Mouse (Mus musculus) limb, embryonic 12.5 days (tissue): ENCODE data around the gene Sorcs3. TPM values are rescaled to one million over a fixed set of nuclear protein-coding genes. Genes with fewer than 3 reads are reported as not detected.

Experiments
- ATAC-seq: fragments of 200-750 bp; cut with Nextera tagmentation; 2 replicates; pipeline ENCODE4 v1.8.0; 2017; ENCODE audit warnings: low read depth, moderate TSS enrichment; ENCODE audit not compliant: insufficient number of reproducible peaks, insufficient read depth, low FRiP score, low TSS enrichment
- H3K27ac ChIP-seq: fragments of 300-500 bp; sonication (generic); 2 replicates; pipeline ENCODE4 v1.5.1; 2016; ENCODE audit warnings: mild to moderate bottlenecking, moderate library complexity
- H3K27me3 ChIP-seq: fragments of 300-500 bp; sonication (generic); 2 replicates; pipeline ENCODE4 v1.6.1; 2016; ENCODE audit warnings: mild to moderate bottlenecking, moderate library complexity
- H3K36me3 ChIP-seq: fragments of 300-500 bp; sonication (generic); 2 replicates; pipeline ENCODE4 v1.6.1; 2016; ENCODE audit warnings: mild to moderate bottlenecking, moderate library complexity
- H3K4me1 ChIP-seq: fragments of 300-500 bp; sonication (generic); replicated peaks from 2 replicates; pipeline ENCODE4 v1.6.1; 2016
- H3K4me2 ChIP-seq: fragments of 300-500 bp; sonication (generic); 2 replicates; pipeline ENCODE4 v1.6.1; 2016; ENCODE audit warnings: mild to moderate bottlenecking, moderate library complexity
- H3K4me3 ChIP-seq: fragments of 300-500 bp; sonication (generic); replicated peaks from 2 replicates; pipeline ENCODE4 v1.5.1; 2016; ENCODE audit warnings: mild to moderate bottlenecking
- H3K9ac ChIP-seq: fragments of 300-500 bp; sonication (generic); replicated peaks from 2 replicates; pipeline ENCODE4 v1.6.1; 2016; ENCODE audit warnings: mild to moderate bottlenecking, moderate library complexity
- H3K9me3 ChIP-seq: fragments of 300-500 bp; sonication (generic); 2 replicates; pipeline ENCODE4 v1.6.1; 2016; ENCODE audit warnings: mild to moderate bottlenecking, moderate library complexity
- WGBS: fragments of 180-500 bp; shearing (Covaris S2); methylation state at CpG from one replicate; pipeline ENCODE4 v1.1.7; 2016; 5-methylcytosine and 5-hydroxymethylcytosine counted together
- polyA plus RNA-seq: library from polyadenylated mRNA; unstranded; fragments of >200 nt; fragmentation: Nextera tagmentation; extraction: Ambion mirVana; gene quantifications from 2 replicates; pipeline ENCODE4 v1.2.1, GENCODE M21; 2016

Sorcs3 gene
- polyA plus RNA-seq, 1 experiment from 2014 or later: 1.7 TPM

DNA sequence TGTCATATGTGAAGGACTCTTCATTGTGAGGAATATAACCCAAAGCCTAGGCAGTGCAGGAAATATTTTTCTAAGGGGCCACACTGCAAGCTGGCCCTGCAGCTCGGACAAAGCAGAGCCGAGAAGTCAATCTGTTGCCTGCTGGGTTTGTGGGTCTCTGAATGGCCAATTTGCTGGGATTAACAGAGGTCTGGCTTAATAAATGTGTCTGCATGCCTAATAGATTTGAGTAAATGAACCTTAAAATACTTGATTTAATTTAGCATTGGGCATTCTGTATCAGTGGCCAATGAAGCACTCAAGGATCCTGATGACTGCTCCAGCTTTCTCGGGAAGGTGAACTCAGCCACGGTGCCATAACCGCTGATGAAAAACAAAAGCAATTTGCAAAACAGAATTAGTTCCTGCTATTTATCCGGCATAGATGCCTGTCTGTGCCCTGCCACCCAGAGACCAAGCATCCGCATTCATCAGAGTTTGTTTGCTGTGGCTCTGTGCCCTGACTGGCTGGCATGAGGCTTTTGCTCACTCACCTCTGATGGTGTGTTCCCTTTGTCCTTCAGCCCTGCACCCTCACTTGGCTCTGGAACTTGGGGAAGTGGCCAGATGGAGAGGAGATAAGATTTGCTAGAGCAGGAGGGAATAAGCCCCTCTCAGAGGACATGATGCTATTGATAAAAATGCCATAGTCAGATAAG is 576.3 kb downstream of the Sorcs3 start:
- no peaks in the 10 kb centered on the region for H3K27me3 ChIP-seq
- whole genome bisulfite sequencing: 56% methylated on average over 7 of the region's 7 CpGs
- peak; percentile 68; the same call in 1 of the 2 replicates for ATAC-seq
- H3K9me3 ChIP-seq: no peaks in the 10 kb centered on the region
- no peak overlapping the region for H3K4me3 ChIP-seq
- no peak overlapping the region for H3K9ac ChIP-seq
- H3K4me2 ChIP-seq: no peak overlapping the region
- H3K36me3 ChIP-seq: no peaks in the 10 kb centered on the region
- peak overlapping the region; percentile 72 for H3K27ac ChIP-seq
- H3K4me1 ChIP-seq: no peaks in the 10 kb centered on the region; the same call in 1 of the 2 replicates

DNA sequence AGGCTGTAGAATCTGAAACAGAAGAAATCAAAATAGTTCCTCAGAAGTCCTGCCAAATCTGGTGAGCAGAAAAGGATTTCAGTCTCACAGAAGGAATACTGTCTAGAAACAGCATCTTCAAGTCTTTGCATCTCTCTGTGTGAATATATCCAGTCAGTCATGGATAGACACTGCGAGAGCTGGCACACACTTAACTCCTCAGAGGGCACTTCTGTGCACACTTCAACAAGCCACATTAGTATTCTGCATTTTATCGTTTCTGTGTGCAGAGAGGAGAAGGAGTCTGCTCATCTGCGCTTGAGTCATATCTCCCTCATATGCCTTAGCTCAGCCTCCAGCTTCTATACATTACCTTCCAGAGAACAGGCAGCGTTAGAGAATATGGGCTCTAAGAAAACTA is 581.4 kb downstream of the Sorcs3 start:
- Histone ChIP-seq H3K27ac (no peak overlapping the region), H3K27me3 (no peaks in the 10 kb centered on the region), H3K9ac (no peak overlapping the region), H3K4me2 (no peak overlapping the region), H3K9me3 (no peaks in the 10 kb centered on the region), H3K36me3 (no peaks in the 10 kb centered on the region), H3K4me3 (no peak overlapping the region), H3K4me1 (no peaks in the 10 kb centered on the region; the same call in 1 of the 2 replicates)
- 89% methylated on average over 4 of the region's 4 CpGs for WGBS
- no peak for ATAC-seq

DNA sequence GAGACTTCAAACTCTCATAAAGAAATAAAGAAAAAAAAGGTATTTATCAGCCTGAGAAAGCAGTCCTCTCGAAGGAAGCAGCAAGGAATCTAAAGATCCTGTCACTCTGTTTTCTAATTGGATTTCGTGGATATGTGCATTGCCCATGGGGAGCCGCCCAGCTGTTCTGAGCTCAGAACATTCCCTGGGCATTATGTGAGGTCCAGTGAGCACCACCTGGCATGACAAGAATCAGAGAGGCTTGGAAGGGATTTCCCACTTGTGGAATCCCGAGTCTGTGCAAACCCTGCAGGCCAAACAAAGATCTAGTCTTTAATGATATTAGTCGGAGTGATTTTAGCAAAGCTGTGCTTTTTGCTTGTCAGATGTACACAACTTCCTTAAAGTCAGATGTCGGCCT is 598.7 kb downstream of the Sorcs3 start:
- 73% methylated on average over 6 of the region's 6 CpGs for WGBS
- no peaks in the 10 kb centered on the region for H3K4me1 ChIP-seq
- no peaks in the 10 kb centered on the region for H3K36me3 ChIP-seq
- no peak overlapping the region for H3K9ac ChIP-seq
- no peak overlapping the region for H3K4me3 ChIP-seq
- H3K27me3 ChIP-seq: no peaks in the 10 kb centered on the region
- no peak for ATAC-seq
- H3K9me3 ChIP-seq: no peaks in the 10 kb centered on the region
- no peak overlapping the region for H3K27ac ChIP-seq
- no peak overlapping the region for H3K4me2 ChIP-seq

DNA sequence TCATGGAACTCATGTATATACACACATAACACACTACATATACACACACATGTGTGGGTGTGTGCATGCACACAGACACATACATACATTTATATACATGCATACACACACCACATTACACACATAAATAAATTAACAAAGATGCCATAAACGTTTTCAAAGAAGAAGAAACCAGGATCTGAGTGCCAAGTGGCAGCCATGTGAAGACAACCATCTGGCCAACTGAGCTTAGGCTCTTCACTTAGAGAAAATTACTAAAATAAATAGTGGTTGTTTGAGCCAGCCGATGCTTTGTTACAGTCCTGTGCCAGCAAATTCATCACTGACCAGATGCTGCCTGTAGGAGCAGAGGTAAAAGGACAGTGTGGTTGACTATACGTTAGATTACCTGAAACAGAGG is 605.7 kb downstream of the Sorcs3 start:
- H3K4me1 ChIP-seq: no peaks in the 10 kb centered on the region
- WGBS: 68% methylated on average over 3 of the region's 3 CpGs

DNA sequence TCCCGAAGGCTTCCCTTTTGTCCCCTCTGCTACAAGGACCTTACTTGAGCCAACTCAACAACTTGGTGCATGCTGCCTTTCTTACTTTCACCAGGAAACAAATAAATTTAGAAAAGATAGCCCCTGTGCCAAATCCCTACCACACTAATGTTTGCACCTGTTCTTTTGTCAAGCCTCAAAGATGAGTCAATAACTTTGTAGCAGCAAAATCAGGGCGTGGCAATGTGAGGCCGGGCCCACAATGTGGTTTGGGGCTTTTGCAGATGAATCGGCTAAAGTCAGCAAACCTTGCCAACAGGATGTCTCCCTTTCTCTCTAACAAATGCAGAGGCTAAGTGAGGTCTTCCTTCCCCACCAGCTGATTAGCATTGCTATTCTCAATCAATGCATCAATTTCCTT is 608.0 kb downstream of the Sorcs3 start:
- H3K4me2 ChIP-seq: no peak overlapping the region
- no peak overlapping the region for H3K27ac ChIP-seq
- no peaks in the 10 kb centered on the region for H3K4me1 ChIP-seq
- H3K36me3 ChIP-seq: no peaks in the 10 kb centered on the region
- ATAC-seq: no peak
- H3K27me3 ChIP-seq: no peaks in the 10 kb centered on the region
- no peak overlapping the region for H3K9ac ChIP-seq
- H3K4me3 ChIP-seq: no peak overlapping the region
- WGBS: 95% methylated on average over 4 of the region's 4 CpGs
- no peaks in the 10 kb centered on the region for H3K9me3 ChIP-seq

More for the DNA sequence above, 605.7 kb downstream of the Sorcs3 start:
- Histone ChIP-seq H3K9me3 (no peaks in the 10 kb centered on the region), H3K27ac (no peak overlapping the region), H3K4me2 (no peak overlapping the region), H3K27me3 (no peaks in the 10 kb centered on the region), H3K9ac (no peak overlapping the region), H3K36me3 (no peaks in the 10 kb centered on the region), H3K4me3 (no peak overlapping the region)
- ATAC-seq: no peak

DNA sequence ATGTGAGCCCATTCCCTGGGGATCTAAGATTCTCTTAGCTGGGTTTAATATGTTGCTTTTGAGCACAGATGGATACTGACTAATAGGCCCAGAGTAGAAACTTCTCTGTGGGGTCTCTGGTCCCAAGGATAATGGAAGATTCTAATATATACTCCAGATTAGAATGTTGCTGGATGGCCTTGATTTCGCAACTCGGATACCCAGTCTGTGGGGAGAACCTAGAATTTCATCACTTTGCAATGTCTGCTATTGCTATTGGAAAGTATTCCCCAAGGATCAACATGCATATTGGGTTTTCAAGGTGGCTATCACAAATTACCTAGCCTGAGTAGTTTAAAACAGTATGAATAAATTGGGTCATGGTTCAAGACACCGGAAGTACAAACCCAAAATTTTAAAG is 609.2 kb downstream of the Sorcs3 start:
- H3K4me3 ChIP-seq: no peak overlapping the region
- no peak overlapping the region for H3K4me2 ChIP-seq
- no peak overlapping the region for H3K9ac ChIP-seq
- no peaks in the 10 kb centered on the region for H3K4me1 ChIP-seq
- H3K36me3 ChIP-seq: no peaks in the 10 kb centered on the region
- no peaks in the 10 kb centered on the region for H3K27me3 ChIP-seq
- 95% methylated on average over 3 of the region's 3 CpGs for WGBS
- no peak overlapping the region for H3K27ac ChIP-seq
- no peak for ATAC-seq
- H3K9me3 ChIP-seq: no peaks in the 10 kb centered on the region

DNA sequence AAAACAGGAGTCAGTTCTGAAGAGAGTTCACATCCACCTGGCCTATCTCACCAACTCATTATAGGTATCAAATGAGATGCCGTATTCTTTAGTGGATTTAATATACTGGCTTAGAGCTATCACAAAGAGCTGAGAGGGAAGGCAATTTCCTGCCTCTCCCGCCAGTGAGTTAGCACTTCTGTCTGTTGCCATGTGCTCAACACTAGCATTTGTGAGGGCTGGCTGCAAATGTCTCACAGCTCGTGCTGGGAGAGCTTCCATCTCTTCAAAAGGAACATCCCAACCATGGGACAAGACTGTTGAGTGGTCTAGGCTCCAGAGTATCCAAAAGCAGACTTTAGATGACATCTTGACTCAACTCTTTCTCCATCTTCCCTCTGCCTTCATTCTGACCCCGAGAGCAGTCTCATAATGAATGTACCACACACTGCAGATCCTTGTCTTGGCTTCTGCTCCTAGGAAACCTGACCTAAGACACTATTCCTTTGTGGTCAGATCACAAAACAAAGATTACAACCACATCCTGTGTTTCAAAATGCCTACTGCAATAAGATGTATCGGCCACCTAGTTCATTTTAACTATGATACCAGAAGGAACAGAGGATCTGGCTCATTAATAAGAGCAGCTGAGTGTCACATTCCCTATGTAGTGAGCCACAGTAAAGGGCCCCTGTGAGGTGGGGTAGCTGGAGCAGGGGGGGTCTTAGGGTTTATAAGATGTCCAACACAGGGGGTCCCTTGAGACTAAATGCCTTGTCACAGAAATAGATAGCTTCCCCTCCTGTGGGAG is 614.9 kb downstream of the Sorcs3 start:
- Histone ChIP-seq H3K4me2 (no peak overlapping the region), H3K36me3 (no peaks in the 10 kb centered on the region), H3K27me3 (no peaks in the 10 kb centered on the region), H3K27ac (no peak overlapping the region), H3K9me3 (no peaks in the 10 kb centered on the region), H3K9ac (no peak overlapping the region), H3K4me1 (no peaks in the 10 kb centered on the region), H3K4me3 (no peak overlapping the region)
- 61% methylated on average over 5 of the region's 5 CpGs for WGBS
- no peak for ATAC-seq

DNA sequence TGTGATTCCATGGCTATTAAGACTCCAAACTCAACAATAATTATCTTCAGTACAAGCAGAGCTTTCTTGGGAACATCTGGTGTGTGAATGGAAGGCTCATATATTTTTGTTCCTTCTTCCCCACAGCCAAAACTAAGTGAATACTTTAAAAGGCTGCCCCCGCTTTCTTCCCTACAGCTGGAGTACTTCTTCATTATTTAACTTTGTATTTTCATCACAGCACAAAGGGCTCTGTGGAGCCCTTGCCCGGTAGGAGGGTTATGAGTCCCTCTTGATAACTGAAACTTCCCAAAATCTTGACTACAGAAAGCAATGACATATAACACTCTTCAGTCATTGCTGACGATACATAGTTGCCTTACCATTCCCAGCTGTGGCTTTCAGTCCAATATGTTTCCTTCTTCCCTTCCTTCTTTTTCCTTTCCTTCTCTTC is 615.5 kb downstream of the Sorcs3 start:
- Histone ChIP-seq H3K4me2 (no peak overlapping the region), H3K9ac (no peak overlapping the region), H3K4me3 (no peak overlapping the region), H3K27me3 (no peaks in the 10 kb centered on the region), H3K36me3 (no peaks in the 10 kb centered on the region), H3K9me3 (no peaks in the 10 kb centered on the region), H3K27ac (no peak overlapping the region), H3K4me1 (no peaks in the 10 kb centered on the region)
- no peak for ATAC-seq
- WGBS: 77% methylated on average over 3 of the region's 3 CpGs

DNA sequence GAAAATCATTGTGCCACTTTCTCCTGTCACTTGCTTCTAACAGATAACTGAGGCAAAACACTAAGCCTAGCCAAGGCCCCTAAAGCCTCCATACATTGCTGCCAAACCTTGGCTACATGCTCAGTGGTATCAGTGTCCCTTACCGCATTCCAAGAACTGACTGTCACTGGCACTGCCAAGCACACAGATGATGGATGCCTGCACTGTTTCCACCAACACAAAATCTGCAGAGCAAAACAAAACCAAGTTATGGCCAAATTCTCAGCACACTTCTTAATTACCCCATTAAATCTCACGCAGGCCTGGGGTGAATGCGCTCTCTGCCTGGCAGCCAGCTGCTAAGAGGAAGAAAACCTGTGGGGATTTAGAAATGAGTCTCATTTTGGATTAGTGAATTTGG is 628.5 kb downstream of the Sorcs3 start:
- ATAC-seq: no peak
- no peaks in the 10 kb centered on the region for H3K9me3 ChIP-seq
- H3K9ac ChIP-seq: no peak overlapping the region
- no peak overlapping the region for H3K4me2 ChIP-seq
- 39% methylated on average over 3 of the region's 3 CpGs for WGBS
- no peaks in the 10 kb centered on the region for H3K27me3 ChIP-seq
- H3K4me3 ChIP-seq: no peak overlapping the region
- H3K27ac ChIP-seq: 0 out of 2 replicates have a peak overlapping the region, but pooled peaks have one; percentile 41
- H3K36me3 ChIP-seq: no peaks in the 10 kb centered on the region
- peaks cover 18% of the 10 kb centered on the region for H3K4me1 ChIP-seq

DNA sequence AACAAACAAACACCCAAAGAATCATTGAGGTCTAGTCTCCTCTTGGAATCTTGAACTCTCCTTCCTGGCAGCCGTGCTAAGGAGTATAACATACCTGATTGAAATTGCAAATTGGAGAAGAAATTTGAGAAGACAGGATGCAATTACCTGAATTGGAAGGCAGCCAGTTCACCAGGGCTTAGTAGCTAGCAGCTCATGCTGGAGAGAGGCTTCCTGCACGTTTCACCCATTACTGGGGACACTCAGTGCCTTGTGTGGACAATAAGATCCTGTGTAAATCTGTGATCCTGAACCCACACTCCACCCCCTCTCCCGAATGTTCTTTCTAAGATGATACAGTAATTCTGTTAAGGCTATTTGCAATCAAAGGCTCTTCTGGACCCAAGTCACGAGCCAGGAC is 633.6 kb downstream of the Sorcs3 start:
- H3K9me3 ChIP-seq: no peaks in the 10 kb centered on the region; the same call in 1 of the 2 replicates
- no peak overlapping the region for H3K4me2 ChIP-seq
- H3K4me1 ChIP-seq: peaks cover 18% of the 10 kb centered on the region
- H3K27me3 ChIP-seq: no peaks in the 10 kb centered on the region
- no peak for ATAC-seq
- no peak overlapping the region for H3K9ac ChIP-seq
- H3K27ac ChIP-seq: no peak overlapping the region
- WGBS: 43% methylated on average over 4 of the region's 4 CpGs
- H3K4me3 ChIP-seq: no peak overlapping the region
- no peaks in the 10 kb centered on the region for H3K36me3 ChIP-seq

DNA sequence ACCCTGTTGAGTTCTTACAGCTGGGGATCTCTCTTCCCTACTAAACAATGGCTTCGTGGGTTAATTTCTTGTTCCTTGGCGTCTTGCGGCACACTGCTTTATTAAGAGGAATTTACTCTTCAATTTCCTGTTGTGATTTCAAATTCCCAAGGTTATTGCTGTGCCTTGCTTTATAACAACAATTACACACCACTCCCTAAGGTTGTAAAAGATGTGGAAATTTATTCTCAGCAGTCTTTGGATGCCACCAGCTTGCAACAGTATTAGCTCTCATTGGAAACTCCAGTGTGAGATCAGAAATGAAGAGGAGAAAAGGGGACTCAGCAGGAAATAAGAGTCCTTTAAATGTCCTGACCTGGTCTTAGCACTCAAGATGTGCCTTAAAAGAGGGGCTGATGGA is 641.9 kb downstream of the Sorcs3 start:
- no peaks in the 10 kb centered on the region for H3K36me3 ChIP-seq
- no peaks in the 10 kb centered on the region; the same call in 1 of the 2 replicates for H3K9me3 ChIP-seq
- H3K4me2 ChIP-seq: no peak overlapping the region
- H3K4me3 ChIP-seq: no peak overlapping the region
- H3K9ac ChIP-seq: no peak overlapping the region
- 34% methylated on average over 3 of the region's 3 CpGs for WGBS
- no peaks in the 10 kb centered on the region for H3K27me3 ChIP-seq
- ATAC-seq: no peak
- peaks cover 9% of the 10 kb centered on the region for H3K4me1 ChIP-seq
- H3K27ac ChIP-seq: peak overlapping the region; percentile 47; the same call in 1 of the 2 replicates
